Mouse (Mus musculus): ENCODE results near the gene Defb28. TPM values are rescaled to one million over a fixed set of nuclear protein-coding genes. Genes with fewer than 3 reads are reported as not detected.

Defb28 gene
- total RNA-seq, 1 experiment from 2014 or later, result not detected

GRCm38 (mm10) chr2:152569038-152569437, 51.0 kb downstream of the Defb28 start, which contains the start of gene Gm17416:
TSS of gene Gm17416 (plus strand) at chr2:152569338.
- DNase-seq, result no peak

DNA sequence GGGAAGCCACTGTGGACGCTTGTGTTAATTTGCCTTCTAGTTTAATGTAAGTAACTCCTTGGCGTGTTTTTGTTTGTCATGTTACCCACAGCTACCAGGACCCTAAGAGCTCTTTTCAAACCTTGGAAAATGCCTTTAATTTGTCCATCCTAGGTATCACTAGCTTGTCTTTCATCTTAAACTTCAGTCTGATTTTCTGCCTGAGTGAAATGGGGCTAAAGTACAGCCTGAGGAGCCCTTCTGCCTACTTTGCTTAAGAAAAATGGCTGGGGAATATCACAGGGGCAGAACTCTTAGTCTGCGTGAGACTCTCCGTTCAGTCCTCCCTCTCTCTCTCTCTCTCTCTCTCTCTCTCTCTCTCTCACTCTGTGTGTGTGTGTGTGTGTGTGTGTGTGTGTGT, 51.8 kb downstream of the Defb28 start:
- DNase-seq, result no peak

- no peak for DNase-seq
These were observed 52.3 kb downstream of the Defb28 start for GRCm38 (mm10) chr2:152570313-152570712.

Other genes with a start within 250 kb of the Defb28 start
- 117 and 119 TPM in 2 replicates for gene Tbc1d20, start 224.4 kb upstream of the Defb28 start, total RNA-seq (2021)
- 113 and 126 TPM in 2 replicates for gene Rbck1, start 185.6 kb upstream of the Defb28 start, total RNA-seq (2021)
- gene Trib3, start 174.2 kb upstream of the Defb28 start, total RNA-seq (2021), result 10.6 and 19.7 TPM in 2 replicates
- 2.1 and 3.2 TPM in 2 replicates for gene Nrsn2, start 141.6 kb upstream of the Defb28 start, total RNA-seq (2021)
- gene Sox12, start 120.2 kb upstream of the Defb28 start, total RNA-seq (2021), result 17.0 and 22.8 TPM in 2 replicates
- gene Zcchc3, start 103.2 kb upstream of the Defb28 start, total RNA-seq (2021), result 7.6 and 8.3 TPM in 2 replicates
- gene 6820408C15Rik, start 102.7 kb upstream of the Defb28 start, total RNA-seq (2021), result not detected in 2 replicates
- gene Defb23, start 53.6 kb upstream of the Defb28 start, total RNA-seq (2021), result not detected in 2 replicates
- not detected in 2 replicates for gene Defb20, start 41.2 kb upstream of the Defb28 start, total RNA-seq (2021)
- gene Defb22, start 28.1 kb upstream of the Defb28 start, total RNA-seq (2021), result not detected in 2 replicates
- not detected in 2 replicates for gene Defb26, start 6.6 kb upstream of the Defb28 start, total RNA-seq (2021)
- gene Defb29, start 21.8 kb downstream of the Defb28 start, total RNA-seq (2021), result not detected in 2 replicates
- not detected in 2 replicates for gene Gm17416, start 51.1 kb downstream of the Defb28 start, total RNA-seq (2021)
- not detected in 2 replicates for gene Defb21, start 54.5 kb downstream of the Defb28 start, total RNA-seq (2021)
- gene Defb19, start 62.1 kb downstream of the Defb28 start, total RNA-seq (2021), result 0.97 TPM in 1 of 2 replicates, not detected in the other
- not detected in 2 replicates for gene Defb45, start 81.1 kb downstream of the Defb28 start, total RNA-seq (2021)
- 1.0 TPM in 1 of 2 replicates, not detected in the other for gene Defb36, start 86.1 kb downstream of the Defb28 start, total RNA-seq (2021)
- gene Defb25, start 104.8 kb downstream of the Defb28 start, total RNA-seq (2021), result 2.5 TPM in 1 of 2 replicates, not detected in the other
- gene Rem1, start 108.7 kb downstream of the Defb28 start, total RNA-seq (2021), result 8.1 and 9.0 TPM in 2 replicates
- gene H13, start 151.2 kb downstream of the Defb28 start, total RNA-seq (2021), result 149 and 153 TPM in 2 replicates
- gene Mcts2, start 168.8 kb downstream of the Defb28 start, total RNA-seq (2021), result 34.2 and 37.9 TPM in 2 replicates
- gene Id1, start 218.0 kb downstream of the Defb28 start, total RNA-seq (2021), result 73.3 and 81.1 TPM in 2 replicates
- 4.2 and 4.3 TPM in 2 replicates for gene Cox4i2, start 235.9 kb downstream of the Defb28 start, total RNA-seq (2021)